Mouse (Mus musculus) spleen, postnatal 10 days (tissue): Measurements from ENCODE around the gene Pus1.
"Not testable (repeated sequence)": the region's sequence is repeated elsewhere in the genome, so short reads cannot be mapped to it uniquely, and the experiment has no call there.

ENCODE experiments used
- DNase-seq, 2 experiments: peaks; one replicate each; pipeline ENCODE4 v3.0.0; 2021 to 2022; ENCODE audit warnings: low spot score in 2 of 2

The Pus1 gene

DNA sequence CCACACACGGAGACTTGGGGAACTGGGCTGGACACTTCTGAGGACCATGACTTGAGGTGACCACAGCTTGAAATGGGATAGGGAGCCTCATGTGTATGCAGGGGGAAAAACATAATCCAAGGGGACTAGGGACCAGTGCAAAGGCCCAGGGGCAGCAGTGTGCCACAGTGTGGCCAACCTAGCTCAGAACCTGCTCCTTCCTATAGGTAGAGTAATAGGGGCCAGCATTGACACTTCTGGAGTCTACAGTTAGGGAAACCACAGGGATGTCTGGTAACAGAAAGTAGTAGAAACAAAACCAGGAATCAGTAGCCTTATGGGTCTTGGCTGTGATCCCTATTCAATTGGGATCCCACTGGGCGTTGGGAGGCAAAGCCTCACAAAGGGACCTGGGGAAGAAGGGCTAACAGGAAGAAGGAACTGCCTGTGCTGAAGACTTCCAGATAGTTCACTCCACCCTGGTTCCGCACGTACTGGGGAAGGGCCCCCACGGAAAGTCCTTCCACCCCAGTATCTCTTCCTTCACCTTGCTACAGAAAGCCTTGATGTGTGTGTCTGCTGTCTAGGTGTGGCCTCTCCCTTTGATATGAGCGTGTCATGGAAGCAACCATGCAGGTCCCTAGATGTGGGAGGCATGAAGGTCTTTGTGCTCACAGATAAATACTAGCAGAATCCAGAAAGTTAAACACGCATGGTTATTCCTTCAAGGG, 1.2 kb upstream of the Pus1 start:
- peak in 1 of 2 experiments; percentile 13 for DNase-seq

DNA sequence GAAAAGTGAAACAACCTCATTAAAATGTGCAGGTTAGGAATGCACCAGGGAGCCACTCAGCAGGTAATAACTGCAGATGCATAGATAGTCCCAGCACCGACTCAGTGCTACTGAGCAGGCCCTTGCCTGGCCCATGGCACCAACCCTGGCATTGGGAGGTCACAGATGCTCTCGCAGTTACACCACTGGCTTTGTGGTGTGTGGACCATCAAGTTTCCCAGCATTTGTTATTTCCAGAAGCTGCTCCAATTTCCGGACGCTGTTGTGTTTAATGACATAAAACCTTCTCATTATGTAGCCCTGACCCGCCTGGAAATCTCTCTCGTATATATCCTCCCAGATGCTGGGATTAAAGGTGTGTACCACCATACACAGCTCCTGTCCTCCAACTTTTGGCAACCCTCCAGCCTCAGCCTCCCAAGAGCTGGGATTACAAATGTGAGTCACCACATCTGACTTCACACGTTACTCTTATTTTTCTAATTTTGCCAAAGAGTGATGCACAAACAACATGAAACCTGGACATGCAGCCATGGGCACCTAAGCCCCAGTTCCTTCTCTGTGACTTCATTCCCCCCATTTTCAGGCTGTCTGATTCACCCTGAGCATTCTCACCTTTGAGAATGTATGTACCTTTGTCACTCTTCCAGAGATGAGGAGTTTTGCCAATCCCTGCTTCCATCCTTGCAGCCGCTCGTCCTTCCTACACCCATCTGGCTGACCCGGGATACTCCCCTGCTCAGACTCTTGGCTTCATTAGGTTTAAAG, 486 bp upstream of the Pus1 start:
- DNase-seq: no peak

GRCm38 (mm10) chr5:110779276-110779997, 1.0 kb downstream of the Pus1 start:
- DNase-seq: no peak

GRCm38 (mm10) chr5:110778263-110778662, 2.2 kb downstream of the Pus1 start:
- DNase-seq: no peak

- no peak for DNase-seq
Measured at GRCm38 (mm10) chr5:110776141-110776540, 4.3 kb downstream of the Pus1 start.

DNA sequence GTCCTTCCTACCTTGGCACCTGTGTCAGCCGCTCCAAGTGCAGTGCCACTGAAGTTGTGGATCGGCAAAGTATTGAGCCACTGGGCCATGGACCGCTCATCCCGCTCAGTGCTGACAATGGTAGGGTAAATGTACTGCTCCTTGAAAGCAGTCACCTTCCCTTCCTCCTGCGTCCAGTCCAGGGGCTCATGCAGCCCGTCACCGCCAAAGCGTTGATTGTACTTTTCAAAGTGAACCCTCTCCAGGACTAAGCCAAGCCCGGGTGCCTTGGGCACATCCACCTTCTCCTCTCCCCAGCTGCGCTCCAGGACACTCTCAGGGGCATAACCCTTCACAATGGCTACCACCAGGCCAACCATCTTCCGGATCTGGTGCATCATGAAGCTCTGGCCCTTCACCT, 5.9 kb downstream of the Pus1 start:
- no peak for DNase-seq

DNA sequence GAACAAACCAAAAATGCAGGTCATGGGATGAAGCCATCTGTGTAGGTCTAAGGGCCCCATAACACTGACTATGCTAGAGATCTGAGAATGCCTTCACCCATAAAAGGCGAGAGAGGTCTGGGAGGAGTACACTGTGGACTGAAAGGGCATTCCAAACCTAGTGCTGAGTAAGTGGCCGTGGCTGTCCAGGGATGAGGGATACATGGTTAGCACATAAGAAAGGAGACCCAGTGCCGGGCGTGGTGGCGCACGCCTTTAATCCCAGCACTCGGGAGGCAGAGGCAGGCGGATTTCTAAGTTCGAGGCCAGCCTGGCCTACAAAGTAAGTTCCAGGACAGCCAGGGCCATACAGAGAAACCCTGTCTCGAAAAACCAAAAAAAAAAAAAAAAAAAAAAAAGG, 7.5 kb downstream of the Pus1 start:
- not testable (repeated sequence) for DNase-seq

DNA sequence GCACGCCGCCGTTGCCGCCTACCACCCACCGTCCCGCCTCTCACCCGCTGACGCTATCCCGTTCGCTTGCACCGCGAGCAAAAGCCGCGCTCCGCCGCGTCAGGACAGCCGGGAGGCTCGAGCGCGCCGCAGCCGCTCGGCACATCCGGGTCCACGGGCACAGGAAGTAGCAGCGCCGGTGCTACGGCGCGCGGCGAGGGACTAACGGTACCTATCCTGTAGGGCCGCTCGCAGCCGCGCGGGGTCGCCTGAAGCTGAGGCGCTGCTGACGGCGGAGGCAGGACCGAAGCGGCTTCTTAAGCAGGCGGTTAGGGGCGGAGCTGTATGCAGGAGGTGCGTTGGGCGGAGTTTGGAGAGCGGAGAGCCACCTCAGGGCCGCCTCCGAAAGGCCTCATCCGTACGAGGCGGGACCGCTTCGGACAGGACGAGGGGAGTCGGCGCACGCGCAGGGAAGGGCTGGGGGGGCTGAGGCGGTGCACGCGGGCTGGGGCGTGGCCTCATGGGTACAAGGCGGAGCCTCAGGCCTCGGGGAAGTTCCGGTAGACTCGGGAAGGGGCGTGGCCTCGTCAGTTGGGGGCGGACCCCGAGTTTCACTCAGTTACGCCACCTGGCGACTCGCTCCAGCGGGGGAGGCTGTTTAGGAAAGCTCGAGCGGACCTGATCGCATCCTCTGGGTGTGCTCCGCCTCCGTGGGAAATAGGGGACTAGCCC, 9.9 kb downstream of the Pus1 start, which contains the start of gene Ep400:
TSS of gene Ep400 (minus strand) at position 270 of the 711 bp plus-strand sequence.
- peak; percentile 100 for DNase-seq

DNA sequence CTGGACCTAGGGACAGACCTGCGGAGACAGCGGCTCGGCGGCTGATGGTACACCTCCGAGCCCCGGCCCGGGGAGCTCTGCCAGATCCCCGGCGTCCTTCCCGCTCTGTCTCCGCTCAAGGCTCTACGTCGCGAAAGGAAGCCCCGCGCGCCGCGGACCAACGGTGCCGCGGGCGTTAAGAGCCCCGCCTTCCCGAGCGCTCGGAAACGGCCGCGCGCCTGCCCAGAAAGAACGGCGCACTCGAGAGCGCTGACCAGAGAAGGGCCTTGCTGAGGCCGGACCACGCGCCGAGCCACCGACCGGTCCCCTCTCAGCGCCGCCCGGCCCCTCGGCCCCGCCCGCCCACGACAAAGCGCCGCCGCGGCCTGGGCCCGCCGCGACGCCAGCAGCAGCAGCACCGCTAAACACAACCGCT, 10.4 kb downstream of the Pus1 start:
- peak in 1 of 2 experiments; percentile 74 for DNase-seq

GRCm38 (mm10) chr5:110769272-110769671, 11.2 kb downstream of the Pus1 start:
- no peak for DNase-seq

GRCm38 (mm10) chr5:110763890-110764289, 16.6 kb downstream of the Pus1 start:
- DNase-seq: no peak

GRCm38 (mm10) chr5:110745021-110745420, 35.4 kb downstream of the Pus1 start:
- DNase-seq: no peak

DNA sequence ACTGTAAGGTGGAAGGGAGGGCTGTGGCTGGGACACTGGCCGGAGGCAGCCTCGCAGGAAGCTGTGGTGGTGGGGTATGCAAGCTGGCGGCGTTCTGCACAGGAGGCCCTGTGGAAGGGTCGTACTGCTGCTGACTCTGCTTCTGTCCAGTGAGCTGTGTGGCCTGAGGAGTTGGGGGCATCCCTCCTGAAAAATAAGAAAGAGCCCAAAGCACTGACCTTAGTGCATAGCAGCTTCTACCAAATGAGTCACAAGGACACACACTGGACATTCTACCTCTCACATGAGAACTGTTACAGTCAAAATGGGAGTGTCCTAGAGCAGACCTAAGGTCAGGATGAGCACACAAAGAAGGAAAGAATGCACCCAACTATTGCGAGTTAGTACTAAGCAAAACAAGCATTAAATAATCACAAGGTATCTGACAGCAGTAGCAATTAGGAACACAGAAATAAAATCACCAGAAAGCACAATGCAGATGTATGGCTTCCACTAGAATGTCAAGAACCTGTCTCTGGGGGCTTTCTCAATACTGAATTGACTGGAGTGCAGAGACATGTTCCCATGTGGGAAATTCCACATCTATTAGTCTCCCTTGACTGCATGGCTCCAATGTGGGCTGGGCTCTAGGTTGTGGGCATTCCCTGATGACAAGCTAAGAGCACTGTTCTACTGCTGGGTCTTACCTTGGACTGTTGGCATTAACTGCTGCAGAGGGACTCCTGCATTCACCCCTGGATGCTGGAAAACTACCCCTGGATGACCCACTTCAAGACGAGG, 40.8 kb downstream of the Pus1 start:
- DNase-seq: no peak

DNA sequence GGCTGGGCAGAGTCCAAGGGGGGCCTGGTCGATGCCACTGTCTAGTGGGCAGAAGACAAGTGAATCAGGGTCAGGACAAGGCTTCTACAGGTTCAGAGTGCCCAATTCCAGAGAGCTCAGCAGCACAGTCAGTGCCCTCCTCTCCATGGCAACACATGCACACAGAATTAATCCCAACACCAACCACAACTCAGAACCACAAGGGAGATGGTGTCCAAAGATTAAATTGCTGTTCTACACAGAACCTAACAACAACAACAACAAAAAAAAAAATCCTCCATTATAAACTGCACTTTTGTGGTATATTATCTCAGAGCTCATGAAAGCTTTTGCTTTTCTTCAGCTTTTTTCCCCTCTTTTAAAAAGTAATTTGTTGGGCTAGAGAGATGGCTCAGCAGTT, 44.9 kb downstream of the Pus1 start:
- DNase-seq: no peak

- no peak for DNase-seq
Measured at GRCm38 (mm10) chr5:110733231-110733823, 47.1 kb downstream of the Pus1 start.

DNA sequence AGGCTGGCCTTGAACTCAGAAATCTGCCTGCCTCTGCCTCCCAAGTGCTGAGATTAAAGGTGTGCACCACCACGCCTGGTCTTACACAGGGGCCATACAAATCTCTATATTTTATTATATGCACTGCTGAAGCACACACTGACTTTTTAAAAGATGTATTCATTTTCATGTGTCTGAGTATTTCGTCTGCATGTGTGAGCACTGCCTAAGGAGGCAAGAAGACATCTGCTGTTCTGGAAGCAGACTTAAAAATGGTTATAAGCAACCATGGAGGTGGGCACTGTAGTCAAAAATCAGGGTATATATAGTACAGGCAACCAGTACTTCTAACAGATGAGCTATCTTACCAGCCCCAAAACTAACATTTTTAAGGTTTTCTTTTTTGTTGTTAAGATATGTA, 49.2 kb downstream of the Pus1 start:
- no peak for DNase-seq

DNA sequence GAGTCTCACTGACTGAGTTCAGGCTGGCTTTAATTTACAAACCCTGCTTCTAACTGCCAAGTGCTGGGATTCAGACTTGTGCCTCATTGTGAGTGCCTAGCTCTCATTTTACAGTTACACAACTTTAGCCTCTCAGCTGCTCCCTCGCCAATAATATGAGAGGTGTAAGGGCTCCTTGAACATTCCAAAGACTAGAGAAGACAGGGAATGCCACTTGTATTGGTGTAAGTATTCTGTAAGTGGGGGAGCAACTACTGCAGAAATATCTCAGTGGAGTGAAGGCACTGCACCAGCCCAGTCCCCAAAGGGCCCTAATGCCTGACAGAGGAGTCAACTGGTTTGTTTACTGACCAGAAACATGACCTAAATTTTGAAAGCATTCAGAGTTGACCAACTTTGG, 52.6 kb downstream of the Pus1 start:
- no peak for DNase-seq
